Mouse (Mus musculus): ENCODE data around the gene Nxph2.
"Not testable (repeated sequence)": the region's sequence is repeated elsewhere in the genome, so short reads cannot be mapped to it uniquely, and the experiment has no call there.

The Nxph2 gene

GRCm38 (mm10) chr2:23320746-23321585, at the start of gene Nxph2:
TSS of gene Nxph2 (plus strand) at chr2:23321246.
- peak; percentile 56 to 57 for DNase-seq (ENCODE audit: low spot score in 2 of 2)

DNA sequence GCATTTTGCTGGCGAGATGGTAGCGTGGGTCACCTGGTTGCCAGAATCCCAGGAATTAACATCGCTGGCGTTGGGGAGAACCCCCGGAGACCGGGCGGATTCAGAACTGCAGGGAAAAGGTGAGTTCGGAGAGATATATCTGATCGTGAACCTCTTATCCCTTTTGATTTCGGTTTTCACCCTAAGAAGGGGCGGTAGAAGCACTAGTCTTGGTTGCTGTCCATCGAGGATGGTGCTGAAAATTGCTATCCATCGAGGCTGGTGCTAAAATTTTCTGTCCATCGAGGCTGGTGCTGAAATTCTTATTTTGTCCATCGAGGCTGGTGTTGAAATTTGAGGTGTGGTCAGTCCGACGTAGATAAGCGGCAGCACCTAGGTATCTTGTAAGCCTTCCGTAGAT, 30.1 kb upstream of the Nxph2 start:
- DNase-seq (ENCODE audit: low spot score in 2 of 2): not testable (repeated sequence)

DNA sequence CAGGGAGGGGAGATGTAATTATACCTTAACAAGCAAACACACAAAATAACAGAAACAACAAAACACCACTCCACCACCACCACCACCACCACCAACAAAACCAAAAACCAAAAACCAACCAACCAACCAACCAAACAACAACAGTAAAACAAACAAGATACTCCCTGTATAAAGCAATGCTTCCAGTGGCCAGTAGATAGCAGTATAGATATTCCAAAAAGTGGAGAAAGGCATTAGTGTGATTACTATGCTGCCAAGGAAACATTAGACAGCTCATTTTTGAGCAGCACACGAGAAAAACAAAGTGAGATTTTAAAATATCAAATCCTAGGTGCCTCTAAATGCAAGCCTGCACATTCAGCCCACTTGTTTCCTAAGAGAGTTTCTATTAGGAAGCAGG, 6.2 kb upstream of the Nxph2 start:
- DNase-seq (ENCODE audit: low spot score in 2 of 2): no peak
